Mouse (Mus musculus) adrenal gland, postnatal 36 days (tissue): ENCODE measurements around the gene Gpx1. TPM values are rescaled to one million over a fixed set of nuclear protein-coding genes. Genes with fewer than 3 reads are reported as not detected.

Experiments used
- DNase-seq, 2 experiments: peaks; one replicate each; pipeline ENCODE4 v3.0.0; 2021; ENCODE audit warnings: mixed read lengths in 1 of 2
- total RNA-seq, 2 experiments: library from RNA; stranded (reverse); gene quantifications; 2 replicates each; pipeline ENCODE4 v1.2.3; 2021

The Gpx1 gene
- total RNA-seq, 2 experiments from 2014 or later: 538 to 748 TPM

GRCm38 (mm10) chr9:108338551-108338885 is 185 bp upstream of the Gpx1 start:
- DNase-seq: no peak

GRCm38 (mm10) chr9:108339886-108340257 is 1.2 kb downstream of the Gpx1 start:
- DNase-seq: peak; percentile 39 to 44

DNA sequence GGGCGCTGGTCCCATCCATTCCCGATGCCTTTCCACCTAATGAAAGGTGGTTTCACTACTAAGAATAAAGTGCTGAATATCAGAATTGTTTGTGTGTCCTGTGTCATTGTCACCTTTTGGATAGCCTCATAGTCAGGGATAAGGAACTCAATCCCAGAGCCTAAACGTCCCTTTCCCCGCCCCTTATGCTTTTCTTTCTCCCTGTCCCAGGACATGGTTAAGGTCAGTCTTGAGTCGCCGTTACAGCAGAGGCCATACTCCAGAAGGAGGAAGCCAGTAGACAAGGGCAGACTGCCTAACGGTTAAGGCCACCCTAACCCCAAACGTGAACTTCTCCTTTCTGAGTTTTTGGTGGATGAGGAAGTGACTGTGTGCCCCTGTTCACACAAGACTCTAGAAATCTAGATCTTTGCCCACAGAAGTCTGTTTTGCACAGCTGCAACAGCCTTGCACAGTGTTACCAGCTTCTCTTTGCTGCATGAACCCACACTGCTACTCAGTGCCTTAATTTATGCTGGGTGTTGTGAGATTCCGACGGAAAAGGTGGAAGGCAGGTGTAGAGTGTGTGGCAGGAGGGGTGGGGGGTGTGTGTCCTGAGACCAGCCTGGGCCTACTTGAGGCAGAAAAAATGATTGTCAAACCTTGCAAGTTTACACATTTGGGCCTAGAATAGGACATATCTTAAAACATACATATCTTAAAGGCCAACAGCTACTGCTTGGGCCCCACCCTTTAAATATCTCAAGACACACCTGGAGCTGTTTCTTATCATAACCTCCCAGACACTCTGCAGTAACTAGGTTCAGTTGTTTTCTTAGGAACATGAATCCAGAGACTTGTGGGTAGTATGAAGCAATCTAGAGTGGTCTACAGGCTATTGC is 1.8 kb downstream of the Gpx1 start:
- DNase-seq: peak; percentile 42 to 52

GRCm38 (mm10) chr9:108341139-108341475 is 2.4 kb downstream of the Gpx1 start:
- DNase-seq: no peak

GRCm38 (mm10) chr9:108341801-108342200 is 3.1 kb downstream of the Gpx1 start:
- peak; percentile 50 to 54 for DNase-seq

- peak in 1 of 2 experiments; percentile 21 for DNase-seq
Measured at GRCm38 (mm10) chr9:108342301-108342831, 3.7 kb downstream of the Gpx1 start.

- peak in 1 of 2 experiments; percentile 19 for DNase-seq
Measured at GRCm38 (mm10) chr9:108343331-108343730, 4.6 kb downstream of the Gpx1 start.

- DNase-seq: no peak
Measured at GRCm38 (mm10) chr9:108343835-108344234, 5.1 kb downstream of the Gpx1 start.

DNA sequence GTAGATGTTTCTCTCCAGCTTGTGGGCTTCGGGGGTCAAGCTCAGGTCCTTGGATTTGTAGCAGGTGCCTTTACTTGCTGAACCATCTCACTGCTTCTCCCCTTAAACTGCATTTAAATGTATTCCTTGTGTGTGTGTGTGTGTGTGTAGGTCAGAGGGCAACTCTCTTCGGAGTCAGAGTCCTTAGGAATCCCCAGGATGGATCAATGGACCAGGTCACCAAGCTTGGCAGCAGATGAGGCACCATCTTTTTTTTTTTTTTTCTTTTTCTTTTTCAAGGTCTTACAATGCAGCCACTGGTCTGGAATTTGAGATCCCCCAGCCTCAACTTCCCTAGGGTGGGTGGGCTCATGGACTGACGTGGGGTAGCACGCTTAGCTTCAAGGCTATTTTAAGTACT is 5.8 kb downstream of the Gpx1 start:
- no peak for DNase-seq

DNA sequence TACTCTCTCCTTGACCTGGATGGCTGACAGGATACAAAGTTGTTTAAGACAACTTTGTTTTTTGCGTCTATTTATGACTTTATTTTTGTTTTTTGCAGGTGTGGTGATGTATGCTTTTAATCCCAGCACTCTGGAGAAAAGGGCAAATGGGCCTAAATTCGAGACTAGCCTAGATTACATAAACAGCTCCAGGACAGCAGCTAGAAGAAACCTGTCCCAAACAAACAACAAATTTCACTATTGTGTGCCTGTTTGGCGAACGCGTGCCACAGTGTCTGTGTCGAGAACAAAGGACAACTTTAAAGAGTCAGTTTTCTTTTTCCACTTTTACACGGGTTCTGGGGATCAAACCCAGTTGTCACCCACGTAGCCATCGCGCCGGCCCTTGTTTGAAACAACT is 8.3 kb downstream of the Gpx1 start:
- DNase-seq: no peak

- peak; percentile 91 to 95 for DNase-seq
Measured at GRCm38 (mm10) chr9:108347540-108348289, 9.0 kb downstream of the Gpx1 start, which contains the start of gene Usp4. Gene Usp4, plus strand, starts transcription at chr9:108347853.

DNA sequence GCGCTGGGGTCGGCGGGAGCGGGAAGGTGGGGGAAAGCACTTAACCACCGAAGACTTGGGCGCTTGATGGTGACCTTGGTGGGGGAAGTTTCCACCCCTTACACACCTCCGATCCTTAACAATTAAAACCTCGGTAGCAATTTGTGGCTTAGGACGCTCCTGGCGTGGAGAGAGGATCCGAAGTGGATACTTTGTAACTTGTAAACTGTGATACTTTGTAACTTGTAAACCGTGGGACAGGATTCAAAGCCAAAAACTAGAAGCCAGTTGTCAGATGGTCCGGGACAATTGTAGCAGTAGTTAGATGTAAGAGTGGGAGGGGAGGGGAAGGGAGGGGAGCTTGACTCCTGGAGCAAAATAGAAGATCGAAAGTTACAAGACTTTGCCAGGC is 9.6 kb downstream of the Gpx1 start:
- DNase-seq: no peak

DNA sequence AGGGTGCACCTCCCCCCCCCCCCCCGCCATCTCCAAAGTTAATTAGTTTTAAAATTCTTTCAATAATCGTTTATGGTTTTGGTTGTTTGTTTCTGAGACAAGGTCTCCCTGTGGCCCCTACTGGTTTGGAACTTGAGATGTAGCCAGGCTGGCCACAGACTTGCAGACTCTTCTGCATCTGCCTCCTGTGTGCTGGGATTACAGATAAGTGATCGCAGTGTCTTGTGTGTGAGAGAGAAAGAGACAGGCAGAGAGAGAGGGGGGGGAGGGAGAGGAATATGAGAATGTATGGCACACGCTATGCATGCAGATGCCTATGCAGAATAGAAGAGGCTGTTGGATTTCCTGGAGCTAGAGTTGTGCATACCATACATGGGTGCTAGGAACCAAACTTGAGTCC is 11.0 kb downstream of the Gpx1 start:
- DNase-seq: no peak

DNA sequence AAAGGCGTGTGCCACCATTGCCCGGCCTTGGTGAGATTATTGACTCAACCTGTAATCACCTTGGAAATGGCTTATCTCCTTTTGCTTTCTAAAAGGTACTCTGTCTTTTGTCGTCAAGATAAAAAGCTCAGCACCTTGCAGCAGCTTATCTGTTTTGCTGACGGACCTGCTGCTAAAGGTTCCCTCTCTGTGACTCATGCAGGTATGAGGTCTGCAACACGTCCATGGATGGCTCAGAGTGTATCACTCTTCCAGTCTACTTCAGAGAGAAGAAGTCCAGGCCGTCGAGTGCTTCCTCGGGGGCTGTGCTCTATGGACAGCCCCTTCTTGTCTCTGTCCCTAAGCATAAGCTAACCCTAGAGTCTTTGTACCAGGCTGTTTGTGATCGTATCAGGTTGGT is 39.5 kb downstream of the Gpx1 start:
- no peak for DNase-seq

DNA sequence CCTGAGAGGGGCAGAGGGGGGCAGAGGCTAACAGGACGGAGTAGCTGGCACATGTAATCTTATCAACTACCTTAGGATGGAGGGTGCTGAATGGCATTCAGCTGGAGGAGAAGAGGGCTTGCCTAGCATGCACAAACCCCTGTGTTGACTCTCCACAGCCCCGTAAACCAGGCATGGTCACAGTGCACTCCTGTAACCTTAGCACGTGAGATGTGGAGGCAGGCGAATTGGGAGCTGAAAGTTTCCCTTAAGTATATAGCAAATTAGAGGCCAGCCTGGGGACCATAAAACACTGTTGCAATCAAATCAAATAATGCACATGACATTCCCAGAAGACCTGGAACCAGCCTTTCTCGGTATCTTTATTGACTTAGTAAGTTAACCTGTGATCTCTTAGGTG is 40.0 kb downstream of the Gpx1 start:
- no peak for DNase-seq

DNA sequence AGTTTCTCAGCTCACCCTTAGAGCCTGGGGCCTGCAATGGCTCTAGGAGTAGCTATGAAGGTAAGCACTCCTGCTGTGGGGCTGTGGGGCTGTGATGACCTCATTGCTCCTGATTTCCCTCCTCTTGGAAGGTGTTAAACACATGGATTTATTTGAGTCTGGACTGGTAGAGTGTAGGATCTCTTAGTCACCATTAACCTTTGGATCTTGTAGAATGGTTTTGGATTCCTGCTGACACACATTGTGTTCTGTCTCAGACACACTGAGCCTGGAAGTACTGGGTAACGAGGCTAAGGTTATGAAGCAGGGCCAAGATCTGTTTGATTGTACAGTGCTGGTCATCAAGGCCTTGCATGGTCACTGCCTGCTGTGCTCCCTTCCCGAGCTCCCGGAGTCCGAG is 40.6 kb downstream of the Gpx1 start:
- no peak for DNase-seq

DNA sequence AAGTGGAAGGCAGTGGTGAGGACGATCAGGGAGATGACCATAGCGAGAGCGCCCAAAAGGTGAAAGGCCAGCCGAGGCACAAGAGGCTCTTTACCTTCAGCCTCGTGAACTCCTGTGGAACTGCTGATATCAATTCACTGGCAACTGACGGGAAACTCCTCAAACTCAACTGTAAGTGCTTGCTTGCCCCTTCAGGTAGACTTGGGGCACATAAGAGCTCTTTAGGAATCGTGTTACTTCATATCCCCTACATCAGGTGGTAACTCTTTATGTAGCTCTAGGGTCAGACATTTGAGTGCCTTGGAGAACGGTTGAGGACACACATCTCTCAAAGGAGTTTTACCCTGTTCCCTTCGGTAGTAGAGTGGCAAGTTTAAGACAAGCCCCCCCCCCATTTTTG is 42.7 kb downstream of the Gpx1 start:
- DNase-seq: no peak

- no peak for DNase-seq
Measured at GRCm38 (mm10) chr9:108385006-108385405, 46.3 kb downstream of the Gpx1 start.

DNA sequence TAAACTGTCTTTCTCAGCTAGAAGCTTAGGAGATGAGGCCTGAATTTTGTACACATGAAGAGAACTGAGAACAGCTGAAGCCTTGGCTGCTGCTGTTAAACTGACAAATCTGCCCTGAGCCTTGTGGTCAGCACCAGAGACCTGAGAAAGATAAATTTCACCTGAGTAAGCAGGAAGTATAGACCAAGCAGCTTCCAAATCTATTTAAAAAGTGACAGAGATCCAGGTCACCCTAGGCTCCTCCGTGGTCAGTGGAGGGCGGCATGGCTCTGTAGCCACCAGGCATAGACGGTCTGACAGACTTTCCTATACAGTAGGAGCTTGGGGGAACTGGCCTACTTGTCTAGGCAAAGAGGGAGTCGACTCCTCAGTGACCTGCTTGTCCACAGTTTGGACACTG is 48.1 kb downstream of the Gpx1 start:
- DNase-seq: no peak

GRCm38 (mm10) chr9:108388601-108389000 is 49.9 kb downstream of the Gpx1 start:
- DNase-seq: no peak

DNA sequence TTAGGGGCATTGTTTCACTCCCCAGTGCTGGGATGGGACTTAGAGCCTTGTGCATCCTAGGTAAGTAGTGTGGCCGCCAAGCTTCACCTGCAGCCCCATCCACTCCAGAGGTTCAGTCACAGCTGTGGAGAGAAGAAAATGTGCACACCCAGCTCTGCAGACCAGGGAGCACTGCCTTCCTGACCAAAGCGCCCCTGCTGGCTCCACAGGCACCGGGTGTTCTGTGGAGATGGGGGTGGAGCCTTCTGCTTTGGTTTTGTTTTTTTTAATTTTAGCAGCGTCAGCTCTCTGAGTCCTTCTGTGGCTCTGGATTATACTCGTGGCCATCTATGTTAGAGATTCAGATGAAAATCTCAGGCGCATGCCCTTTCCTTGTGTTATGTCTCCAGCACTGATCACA is 50.5 kb downstream of the Gpx1 start:
- no peak for DNase-seq
